In genomic region chr2:158308276-158308675, GRCm38 (mm10) we compare ENCODE assay signal across 19 mouse cellular contexts. TPM values are rescaled to one million over a fixed set of nuclear protein-coding genes. Genes with fewer than 3 reads are reported as not detected.
A peak's percentile ranks its signal among the peaks of the same experiment; 100 is the strongest.
DNase-seq lines count a peak whose midpoint lies in the region; ATAC-seq and TF ChIP-seq lines count a peak whose summit lies in the region.
"Had no signal": no experiment of that assay in that cellular context is flagged by ENCODE, and none has a peak within 500 bp of the region (broad histone marks: within the 10 kb centered on the region; RNA-seq: fewer than 3 reads in every experiment).

No protein-coding gene starts in this region.

- 0 out of 2 replicates have a peak, but pooled peaks have one; percentile 10 for TF ChIP-seq CTCF in kidney, postnatal 0 days (IDR thresholded peaks at IDR 0.05; ENCODE audit: low read depth)
- TF ChIP-seq CTCF in lung, embryonic 14.5 days (IDR thresholded peaks at IDR 0.05; ENCODE audit: low read depth): no peak
- no peak for TF ChIP-seq CTCF in lung, adult 2 months (IDR thresholded peaks at IDR 0.05; ENCODE audit: insufficient read depth, low read length)
- no peak for TF ChIP-seq CTCF in liver, postnatal 0 days (IDR thresholded peaks at IDR 0.05; ENCODE audit: low read depth)

- H3K9ac ChIP-seq in kidney, postnatal 0 days (ENCODE audit: low read depth, low read length): no peak overlapping the region
- no peak overlapping the region for H3K9ac ChIP-seq in lung, embryonic 14.5 days
- H3K9ac ChIP-seq in liver, postnatal 0 days (replicated peaks): no peak overlapping the region; the same call in none of the 2 replicates
- H3K9ac ChIP-seq: embryonic facial prominence, embryonic 15.5 days; forebrain, embryonic 15.5 days; hindbrain, embryonic 14.5 days; neural tube, embryonic 13.5 days had no signal

- WGBS in kidney, postnatal 0 days: 58% methylated on average over 5 of the region's 5 CpGs
- WGBS in lung, embryonic 14.5 days: 46% methylated on average over 5 of the region's 5 CpGs
- 38% methylated on average over 5 of the region's 5 CpGs for WGBS in lung, adult 2 months
- WGBS in liver, postnatal 0 days (ENCODE audit: insufficient replicate concordance): 72% methylated on average over 5 of the region's 5 CpGs

- no peaks in the 10 kb centered on the region for H3K27me3 ChIP-seq in kidney, postnatal 0 days (ENCODE audit: insufficient read depth, low read length)
- H3K27me3 ChIP-seq in lung, embryonic 14.5 days (ENCODE audit: insufficient read depth, low read length): no peaks in the 10 kb centered on the region
- no peaks in the 10 kb centered on the region for H3K27me3 ChIP-seq in liver, postnatal 0 days (ENCODE audit: insufficient read depth, low read length)
- H3K27me3 ChIP-seq: embryonic facial prominence, embryonic 15.5 days; forebrain, embryonic 15.5 days; neural tube, embryonic 13.5 days had no signal

- H3K9me3 ChIP-seq in kidney, postnatal 0 days (replicated peaks; ENCODE audit: low read length): no peaks in the 10 kb centered on the region
- H3K9me3 ChIP-seq in lung, embryonic 14.5 days (ENCODE audit: low read depth, low read length): 0 out of 2 replicates have a peak, but pooled peaks cover 3% of the 10 kb centered on the region
- no peaks in the 10 kb centered on the region for H3K9me3 ChIP-seq in liver, postnatal 0 days (ENCODE audit: low read length)
- H3K9me3 ChIP-seq: embryonic facial prominence, embryonic 15.5 days; forebrain, embryonic 15.5 days had no signal

- H3K36me3 ChIP-seq in kidney, postnatal 0 days (ENCODE audit: insufficient read depth, low read length): no peaks in the 10 kb centered on the region
- no peaks in the 10 kb centered on the region for H3K36me3 ChIP-seq in lung, embryonic 14.5 days (ENCODE audit: insufficient read depth)
- H3K36me3 ChIP-seq in liver, postnatal 0 days (replicated peaks; ENCODE audit: insufficient read depth, low read length): peaks cover 20% of the 10 kb centered on the region
- H3K36me3 ChIP-seq: embryonic facial prominence, embryonic 15.5 days; forebrain, embryonic 15.5 days; neural tube, embryonic 13.5 days had no signal

- DNase-seq in kidney, postnatal 0 days (ENCODE audit: low spot score): no peak
- no peak for DNase-seq in kidney, adult 8-10 months
- DNase-seq in lung, embryonic 14.5 days: peak; percentile 14
- no peak for DNase-seq in lung, adult 2 months
- DNase-seq in brain, adult 2 months (ENCODE audit: low read depth, low spot score): peak; percentile 73
- no peak for DNase-seq in liver, postnatal 0 days
- DNase-seq in B cell, adult 2 months: no peak
- DNase-seq: cerebellum, postnatal 25 days; kidney, adult 18-20 months; right cerebral cortex, postnatal 14 days; thymus, postnatal 36 days had no signal

- peaks cover 6% of the 10 kb centered on the region for H3K4me1 ChIP-seq in kidney, postnatal 0 days (replicated peaks; ENCODE audit: insufficient read depth, low read length)
- H3K4me1 ChIP-seq in lung, embryonic 14.5 days (ENCODE audit: insufficient read depth): peaks cover 12% of the 10 kb centered on the region; the same call in 1 of the 2 replicates
- peaks cover 20% of the 10 kb centered on the region for H3K4me1 ChIP-seq in lung, adult 2 months (ENCODE audit: control insufficient read depth, insufficient read depth, low read length)
- H3K4me1 ChIP-seq in liver, postnatal 0 days (ENCODE audit: insufficient read depth): peaks cover 26% of the 10 kb centered on the region
- H3K4me1 ChIP-seq: forebrain, embryonic 15.5 days had no signal

- no peak for TF ChIP-seq EP300 in liver, postnatal 0 days (IDR thresholded peaks at IDR 0.05; ENCODE audit: low read depth)

- no peak overlapping the region for H3K4me3 ChIP-seq in kidney, postnatal 0 days (replicated peaks; ENCODE audit: low read depth, low read length)
- H3K4me3 ChIP-seq in lung, embryonic 14.5 days (ENCODE audit: low read depth, low read length): no peak overlapping the region
- H3K4me3 ChIP-seq in lung, adult 2 months (replicated peaks; ENCODE audit: extremely low read depth, low read depth, low read length): no peak overlapping the region
- peak overlapping the region; percentile 46 for H3K4me3 ChIP-seq in liver, postnatal 0 days (ENCODE audit: low read depth, low read length)
- H3K4me3 ChIP-seq: embryonic facial prominence, embryonic 15.5 days; forebrain, embryonic 15.5 days; neural tube, embryonic 13.5 days had no signal

- ATAC-seq in kidney, postnatal 0 days (replicated peaks; ENCODE audit: low FRiP score, low read depth): no peak
- no peak for ATAC-seq in lung, embryonic 14.5 days (ENCODE audit: insufficient read depth)
- ATAC-seq in liver, postnatal 0 days: no peak
- ATAC-seq: CD4-positive, CD25-positive, alpha-beta regulatory T cell, adult 4 months; forebrain, embryonic 15.5 days had no signal

- H3K4me2 ChIP-seq in kidney, postnatal 0 days (ENCODE audit: low read length): no peak overlapping the region
- no peak overlapping the region for H3K4me2 ChIP-seq in lung, embryonic 14.5 days
- peak overlapping the region; percentile 68 for H3K4me2 ChIP-seq in liver, postnatal 0 days (ENCODE audit: low read depth, low read length)
- H3K4me2 ChIP-seq: embryonic facial prominence, embryonic 15.5 days; forebrain, embryonic 15.5 days; hindbrain, embryonic 14.5 days; neural tube, embryonic 13.5 days had no signal

- TF ChIP-seq POLR2A in lung, adult 2 months (IDR thresholded peaks at IDR 0.05; ENCODE audit: borderline replicate concordance, extremely low read depth, low read depth, low read length): no peak

- H3K27ac ChIP-seq in kidney, postnatal 0 days: no peak overlapping the region
- H3K27ac ChIP-seq in lung, embryonic 14.5 days (ENCODE audit: low read depth): no peak overlapping the region
- H3K27ac ChIP-seq in liver, postnatal 0 days (ENCODE audit: low read depth): 0 out of 2 replicates have a peak overlapping the region, but pooled peaks have one; percentile 91
- H3K27ac ChIP-seq: embryonic facial prominence, embryonic 15.5 days; forebrain, embryonic 15.5 days; hindbrain, embryonic 14.5 days; neural tube, embryonic 13.5 days had no signal

RNA-seq across cellular contexts. Expression of gene Lbp, which starts 2.0 kb away (rescaled TPM):
- 32.1 and 34.6 TPM in 2 replicates for polyA plus RNA-seq in kidney, postnatal 0 days (2015; fragmentation: Nextera tagmentation; extraction: Ambion mirVana)
- polyA plus RNA-seq in lung, embryonic 14.5 days (2014; fragmentation: Nextera tagmentation; extraction: Ambion mirVana): 8.3 and 9.9 TPM in 2 replicates
- 95.4 and 110 TPM in 2 replicates for polyA plus RNA-seq in lung, adult 2 months (2012; rRNA removed)
- 167 and 193 TPM in 2 replicates for polyA plus RNA-seq in liver, postnatal 0 days (2015; fragmentation: Nextera tagmentation; extraction: Ambion mirVana)

RNA-seq across cellular contexts. Expression of gene Bpi, which starts 50.4 kb away (rescaled TPM):
- 0.08 and 0.12 TPM in 2 replicates for polyA plus RNA-seq in kidney, postnatal 0 days (2015; fragmentation: Nextera tagmentation; extraction: Ambion mirVana)
- polyA plus RNA-seq in lung, embryonic 14.5 days (2014; fragmentation: Nextera tagmentation; extraction: Ambion mirVana): not detected in 2 replicates
- polyA plus RNA-seq in lung, adult 2 months (2012; rRNA removed): not detected in 2 replicates
- not detected in 2 replicates for polyA plus RNA-seq in liver, postnatal 0 days (2015; fragmentation: Nextera tagmentation; extraction: Ambion mirVana)
- polyA plus RNA-seq: CD4-positive, CD25-positive, alpha-beta regulatory T cell, adult 4 months; embryonic facial prominence, embryonic 15.5 days; forebrain, embryonic 15.5 days; heart, embryonic 16.5 days; hindbrain, embryonic 14.5 days; midbrain, postnatal 0 days; neural tube, embryonic 13.5 days; stomach, embryonic 14.5 days had no signal

Comparison
In these comparisons a context has a peak if more than half of its experiments do, and no peak if none do; other contexts are left out.
1. DNase-seq: peak in lung, embryonic 14.5 days (single experiment) and brain, adult 2 months (single experiment); none in kidney, postnatal 0 days (single experiment), kidney, adult 8-10 months (0 of 2), lung, adult 2 months (single experiment), liver, postnatal 0 days (single experiment) and B cell, adult 2 months (0 of 2).